Mouse (Mus musculus) embryonic fibroblast, embryonic 13.5 days (primary cell): ENCODE measurements at regions not wholly inside any gene's neighbourhood (a gene's known extent, or its start where the extent isn't known, plus 50 kb on each side); places are given as distances from the start of the nearest gene placed in this dataset.

ENCODE experiments used
- CTCF ChIP-seq: IDR thresholded peaks from 2 replicates; pipeline ENCODE4 v1.5.1; 2011; ENCODE audit warnings: mild to moderate bottlenecking, control low read depth, low read length, moderate library complexity, borderline replicate concordance; ENCODE audit not compliant: insufficient read depth
- POLR2A ChIP-seq: IDR thresholded peaks from 2 replicates; pipeline ENCODE4 v1.6.1; 2011; ENCODE audit warnings: low read depth, mild to moderate bottlenecking, control low read depth, low read length, moderate library complexity

DNA sequence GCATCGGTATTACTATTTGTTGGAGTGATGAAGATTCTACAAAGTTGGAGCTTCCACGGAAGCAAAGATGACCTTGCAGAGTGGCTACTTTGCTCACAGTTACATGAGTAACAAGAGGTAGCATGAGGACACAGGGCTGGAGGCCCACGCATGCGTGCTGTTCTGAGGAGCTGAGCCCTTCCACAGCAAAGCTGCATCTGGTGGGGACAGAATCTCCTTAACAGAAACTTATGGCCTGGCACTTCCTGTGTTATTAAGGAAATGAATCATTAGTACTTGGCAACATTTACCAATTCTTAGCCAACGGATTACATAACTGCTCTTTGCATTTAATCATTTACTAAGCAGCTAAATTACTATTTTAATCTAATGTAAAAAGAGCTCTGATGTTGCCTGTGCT lies 160.8 kb upstream of the Apob start:
- no peak for TF ChIP-seq CTCF
- TF ChIP-seq POLR2A, result no peak
